Mouse (Mus musculus): ENCODE measurements at regions not wholly inside any gene's neighbourhood (a gene's known extent, or its start where the extent isn't known, plus 50 kb on each side); places are given as distances from the start of the nearest gene placed in this dataset.

DNA sequence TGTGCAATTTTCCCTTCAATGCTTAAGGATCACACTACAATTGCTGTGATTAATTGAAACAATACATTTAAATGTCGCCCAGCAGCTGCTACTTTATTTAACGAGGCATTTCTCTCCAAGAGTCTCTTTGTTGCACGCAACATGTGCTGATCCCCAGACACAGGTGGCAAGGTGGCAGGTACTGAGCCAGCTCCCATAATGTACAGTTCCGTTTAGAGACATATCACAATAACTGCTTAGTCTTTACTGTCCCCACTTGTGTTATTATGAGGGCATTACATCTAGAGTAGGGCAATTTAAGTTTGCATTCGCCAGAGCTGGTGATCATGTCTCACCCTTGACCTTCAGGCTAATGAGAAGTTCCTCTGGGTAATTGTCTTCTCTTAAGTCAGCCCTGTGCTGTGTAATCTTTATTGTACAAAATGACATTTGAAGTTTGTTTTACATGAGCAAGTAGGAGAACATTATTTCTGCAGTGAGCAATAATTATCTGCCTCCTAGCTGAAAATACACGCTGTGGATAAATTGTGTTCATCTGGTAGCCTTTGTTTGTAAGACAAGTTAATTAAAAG lies 1005.7 kb upstream of the Nudt12 start:
- TF ChIP-seq CTCF (IDR thresholded peaks at IDR 0.05; ENCODE audit: low read depth), result no peak
- no peak for TF ChIP-seq EP300 (IDR thresholded peaks at IDR 0.05; ENCODE audit: low read depth)

Measured in heart, postnatal 0 days (tissue).